Mouse (Mus musculus): ENCODE measurements around the gene Ina. TPM values are rescaled to one million over a fixed set of nuclear protein-coding genes. Genes with fewer than 3 reads are reported as not detected.

Ina gene
- total and polyA plus RNA-seq, 3 experiments, result not detected

DNA sequence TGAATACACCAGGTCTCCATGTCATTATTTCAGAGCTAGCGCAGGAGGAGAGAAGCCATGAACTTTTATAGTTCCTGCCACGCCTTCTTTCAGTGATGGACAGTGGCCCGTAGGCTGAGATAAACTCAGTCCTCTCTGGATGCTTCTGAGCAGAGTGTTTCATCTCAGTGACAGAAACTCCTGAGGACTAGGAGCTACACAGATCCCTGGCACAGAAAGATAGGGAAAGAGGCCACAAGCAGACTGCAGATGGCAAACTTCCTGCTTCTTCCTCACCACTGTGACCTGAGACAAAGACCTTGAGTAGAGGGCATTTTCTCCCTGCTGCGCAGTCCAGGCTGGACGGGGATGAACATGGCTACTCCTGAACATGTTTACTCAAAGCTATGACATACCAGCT lies 45.7 kb upstream of the Ina start (continued):
- TF ChIP-seq MAZ (IDR thresholded peaks at IDR 0.05; ENCODE audit: low read depth, low read length) (no peak), ZKSCAN1 (IDR thresholded peaks at IDR 0.05; ENCODE audit: low read depth, low read length) (no peak), POLR2AphosphoS2 (IDR thresholded peaks at IDR 0.05; ENCODE audit: low read length) (no peak), MYB (IDR thresholded peaks at IDR 0.05; ENCODE audit: low read depth, low read length) (no peak), TCF12 (IDR thresholded peaks at IDR 0.05; ENCODE audit: low read depth, low read length) (no peak), MAX (IDR thresholded peaks at IDR 0.05; ENCODE audit: low read length) (no peak), RAD21 (IDR thresholded peaks at IDR 0.05; ENCODE audit: low read depth, low read length) (no peak), MEF2A (IDR thresholded peaks at IDR 0.05; ENCODE audit: extremely low read depth, insufficient replicate concordance, low read depth, low read length, poor library complexity, severe bottlenecking) (no peak), USF1 (IDR thresholded peaks at IDR 0.05; ENCODE audit: low read depth, low read length) (no peak), GATA1 (IDR thresholded peaks at IDR 0.05; ENCODE audit: low read depth, low read length) (peak; percentile 36), HCFC1 (IDR thresholded peaks at IDR 0.05; ENCODE audit: low read depth, low read length) (no peak), BHLHE40 (IDR thresholded peaks at IDR 0.05; ENCODE audit: borderline replicate concordance, low read depth, low read length) (no peak), TAL1 (IDR thresholded peaks at IDR 0.05; ENCODE audit: low read length) (peak; percentile 69), NRF1 (IDR thresholded peaks at IDR 0.05; ENCODE audit: insufficient read depth, low read depth, low read length, poor library complexity, severe bottlenecking) (no peak), POLR2A (IDR thresholded peaks at IDR 0.05; ENCODE audit: control insufficient read depth in 1 of 2, insufficient read depth in 1 of 2, low read depth in 1 of 2, low read length in 2 of 2, poor library complexity in 1 of 2) (no peak)

DNA sequence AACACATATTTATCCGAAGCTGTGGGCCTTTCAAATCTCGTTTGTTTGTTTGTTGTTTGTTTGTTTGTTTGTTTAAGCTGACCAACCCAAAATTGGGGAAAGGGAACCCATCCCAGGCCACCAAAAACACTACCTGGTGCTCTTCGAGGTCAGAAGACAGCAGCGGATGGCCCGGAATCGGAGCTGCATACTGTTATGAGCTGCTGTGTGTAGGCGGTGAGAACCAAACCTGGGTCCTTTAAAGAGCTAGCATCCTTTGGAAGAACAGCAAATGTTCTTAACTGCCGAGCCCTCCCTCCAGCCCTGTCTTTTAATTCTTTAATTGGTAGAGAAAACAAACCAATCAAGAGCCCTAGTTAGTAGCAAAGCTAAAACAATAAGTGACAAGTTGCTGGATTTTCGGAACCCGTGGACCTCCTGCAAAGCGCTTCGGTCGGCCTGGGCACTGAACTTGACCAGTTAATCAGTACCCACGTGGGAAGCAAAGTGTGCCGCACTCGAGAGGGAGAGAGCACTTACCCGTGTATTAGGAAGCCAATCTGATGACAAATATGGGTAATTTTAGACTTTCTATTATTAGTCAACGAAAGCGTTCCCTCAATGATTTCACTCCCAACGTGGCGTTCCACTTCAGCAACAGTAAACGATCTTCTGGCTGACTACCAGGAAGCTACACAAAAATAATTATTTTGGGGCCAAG lies 45.1 kb upstream of the Ina start:
- TF ChIP-seq RAD21 (IDR thresholded peaks at IDR 0.05; ENCODE audit: low read depth, low read length), result no peak
- Histone ChIP-seq H3K4me3 (ENCODE audit: control insufficient read depth in 1 of 2, insufficient read depth in 1 of 2, low read depth in 2 of 2, low read length in 2 of 2) (no peak overlapping the region), H3K9me3 (replicated peaks; ENCODE audit: insufficient read depth, low read length) (no peaks in the 10 kb centered on the region), H3K9ac (ENCODE audit: control insufficient read depth, low read depth, low read length, poor library complexity, severe bottlenecking) (no peak overlapping the region), H3K36me3 (ENCODE audit: control insufficient read depth in 1 of 2, insufficient read depth in 2 of 2, low read length in 2 of 2) (peaks cover 0 to 8% of the 10 kb centered on the region in 2 experiments; a peak in 2 of 4 replicates), H3K79me2 (ENCODE audit: control insufficient read depth, insufficient read depth, low read length, poor library complexity) (no peaks in the 10 kb centered on the region), H3K4me1 (ENCODE audit: control insufficient read depth in 1 of 2, insufficient read depth in 2 of 2, low read length in 2 of 2) (peaks cover 13 to 16% of the 10 kb centered on the region in 2 experiments), H3K27me3 (ENCODE audit: control insufficient read depth in 1 of 2, insufficient read depth in 2 of 2, low read length in 2 of 2) (no peaks in the 10 kb centered on the region), H3K27ac (ENCODE audit: control insufficient read depth, low read depth, low read length) (no peak overlapping the region)
- no peak for DNase-seq (ENCODE audit: low read depth, low spot score)

DNA sequence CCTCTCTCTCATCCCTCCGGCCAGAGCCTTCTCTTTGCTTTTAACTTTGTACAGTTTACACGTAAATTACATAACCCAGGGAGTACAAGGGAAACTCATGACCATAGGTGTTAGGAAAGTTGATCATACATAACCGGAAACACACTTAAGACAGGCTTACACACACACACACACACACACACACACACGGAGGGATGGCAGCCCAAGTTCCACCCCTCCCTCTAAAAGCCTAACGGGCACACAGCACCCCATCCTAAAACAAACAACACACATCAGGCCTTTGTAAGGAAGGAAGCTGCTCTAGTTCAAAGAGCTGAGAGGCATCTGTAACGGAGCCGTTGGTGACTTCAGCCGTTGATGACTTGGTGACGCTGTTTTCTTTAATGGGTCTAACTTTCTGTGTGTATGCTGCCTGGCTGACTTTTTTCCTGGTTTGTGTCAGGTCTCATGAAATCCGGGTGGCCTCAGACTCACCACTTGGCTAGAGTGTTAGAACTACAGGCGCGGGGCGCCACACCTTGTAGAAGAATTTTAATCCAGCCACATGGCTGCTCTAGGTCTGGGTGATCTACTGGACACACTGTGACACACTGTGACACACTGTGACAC lies 44.3 kb upstream of the Ina start:
- Histone ChIP-seq H3K9ac (ENCODE audit: control insufficient read depth, low read depth, low read length, poor library complexity, severe bottlenecking) (no peak overlapping the region), H3K36me3 (ENCODE audit: control insufficient read depth in 1 of 2, insufficient read depth in 2 of 2, low read length in 2 of 2) (peaks cover 0 to 7% of the 10 kb centered on the region in 2 experiments; a peak in 2 of 4 replicates), H3K27me3 (ENCODE audit: control insufficient read depth in 1 of 2, insufficient read depth in 2 of 2, low read length in 2 of 2) (no peaks in the 10 kb centered on the region), H3K4me1 (ENCODE audit: control insufficient read depth in 1 of 2, insufficient read depth in 2 of 2, low read length in 2 of 2) (peaks cover 13% of the 10 kb centered on the region in 2 experiments), H3K79me2 (ENCODE audit: control insufficient read depth, insufficient read depth, low read length, poor library complexity) (no peaks in the 10 kb centered on the region), H3K27ac (ENCODE audit: control insufficient read depth, low read depth, low read length) (no peak overlapping the region), H3K9me3 (replicated peaks; ENCODE audit: insufficient read depth, low read length) (no peaks in the 10 kb centered on the region), H3K4me3 (ENCODE audit: control insufficient read depth in 1 of 2, insufficient read depth in 1 of 2, low read depth in 2 of 2, low read length in 2 of 2) (no peak overlapping the region)
- TF ChIP-seq TCF12 (IDR thresholded peaks at IDR 0.05; ENCODE audit: low read depth, low read length) (no peak), ZNF384 (IDR thresholded peaks at IDR 0.05; ENCODE audit: low read depth, low read length) (no peak), POLR2AphosphoS5 (IDR thresholded peaks at IDR 0.05; ENCODE audit: borderline replicate concordance, low read depth, low read length) (no peak), MAZ (IDR thresholded peaks at IDR 0.05; ENCODE audit: low read depth, low read length) (no peak), UBTF (IDR thresholded peaks at IDR 0.05; ENCODE audit: borderline replicate concordance, insufficient read depth, low read depth, low read length) (no peak), E2F4 (IDR thresholded peaks at IDR 0.05; ENCODE audit: borderline replicate concordance, low read depth, low read length) (no peak), GATA1 (IDR thresholded peaks at IDR 0.05; ENCODE audit: low read depth, low read length) (no peak), HCFC1 (IDR thresholded peaks at IDR 0.05; ENCODE audit: low read depth, low read length) (no peak), USF2 (IDR thresholded peaks at IDR 0.05; ENCODE audit: borderline replicate concordance in 1 of 2, insufficient read depth in 1 of 2, low read depth in 1 of 2, low read length in 2 of 2) (no peak)
- no peak for DNase-seq (ENCODE audit: low read depth, low spot score)

Measured in MEL (cell line).